Mouse (Mus musculus): Measurements from ENCODE around the gene Efnb1.
A peak's percentile ranks its signal among the peaks of the same experiment; 100 is the strongest.
"Not testable (repeated sequence)": the region's sequence is repeated elsewhere in the genome, so short reads cannot be mapped to it uniquely, and the experiment has no call there.

The Efnb1 gene

GRCm38 (mm10) chrX:99135523-99136258 is at the start of gene Efnb1:
Efnb1 (plus strand) TSS chrX:99136130.
- peak; percentile 91 to 94 for DNase-seq (ENCODE audit: low spot score in 2 of 2)

GRCm38 (mm10) chrX:99092704-99093103 is 43.2 kb upstream of the Efnb1 start:
- DNase-seq (ENCODE audit: low spot score in 2 of 2) = no peak

GRCm38 (mm10) chrX:99111088-99111724 is 24.7 kb upstream of the Efnb1 start:
- not testable (repeated sequence) for DNase-seq (ENCODE audit: low spot score in 2 of 2)

- DNase-seq (ENCODE audit: low spot score in 2 of 2) = no peak
Measured at GRCm38 (mm10) chrX:99119510-99119909, 16.4 kb upstream of the Efnb1 start.

GRCm38 (mm10) chrX:99130059-99130458 is 5.9 kb upstream of the Efnb1 start:
- DNase-seq (ENCODE audit: low spot score in 2 of 2) = peak in 1 of 2 experiments; percentile 78

- DNase-seq (ENCODE audit: low spot score in 2 of 2) = no peak
Measured at GRCm38 (mm10) chrX:99132573-99132972, 3.4 kb upstream of the Efnb1 start.

- peak; percentile 84 to 88 for DNase-seq (ENCODE audit: low spot score in 2 of 2)
Measured at GRCm38 (mm10) chrX:99134891-99135290, 1.0 kb upstream of the Efnb1 start.

GRCm38 (mm10) chrX:99136431-99136966 is 569 bp downstream of the Efnb1 start:
- peak in 1 of 2 experiments; percentile 43 for DNase-seq (ENCODE audit: low spot score in 2 of 2)

- no peak for DNase-seq (ENCODE audit: low spot score in 2 of 2)
Measured at GRCm38 (mm10) chrX:99137143-99137870, 1.4 kb downstream of the Efnb1 start.

- no peak for DNase-seq (ENCODE audit: low spot score in 2 of 2)
Measured at GRCm38 (mm10) chrX:99137928-99138740, 2.2 kb downstream of the Efnb1 start.

GRCm38 (mm10) chrX:99141079-99141478 is 5.1 kb downstream of the Efnb1 start:
- no peak for DNase-seq (ENCODE audit: low spot score in 2 of 2)

GRCm38 (mm10) chrX:99141900-99142299 is 6.0 kb downstream of the Efnb1 start:
- DNase-seq (ENCODE audit: low spot score in 2 of 2) = no peak

GRCm38 (mm10) chrX:99145561-99145960 is 9.6 kb downstream of the Efnb1 start:
- no peak for DNase-seq (ENCODE audit: low spot score in 2 of 2)

GRCm38 (mm10) chrX:99148061-99148905 is 12.4 kb downstream of the Efnb1 start:
- DNase-seq (ENCODE audit: low spot score in 2 of 2) = no peak

- no peak for DNase-seq (ENCODE audit: low spot score in 2 of 2)
Measured at GRCm38 (mm10) chrX:99149047-99149446, 13.1 kb downstream of the Efnb1 start.

- no peak for DNase-seq (ENCODE audit: low spot score in 2 of 2)
Measured at GRCm38 (mm10) chrX:99149900-99150299, 14.0 kb downstream of the Efnb1 start.

- DNase-seq (ENCODE audit: low spot score in 2 of 2) = no peak
Measured at GRCm38 (mm10) chrX:99150712-99151111, 14.8 kb downstream of the Efnb1 start.

GRCm38 (mm10) chrX:99151434-99151833 is 15.5 kb downstream of the Efnb1 start:
- DNase-seq (ENCODE audit: low spot score in 2 of 2) = no peak

GRCm38 (mm10) chrX:99152141-99152540 is 16.2 kb downstream of the Efnb1 start:
- no peak for DNase-seq (ENCODE audit: low spot score in 2 of 2)

- no peak for DNase-seq (ENCODE audit: low spot score in 2 of 2)
Measured at GRCm38 (mm10) chrX:99152566-99153265, 16.8 kb downstream of the Efnb1 start.
